Comparison of ENCODE assay signal across 9 mouse cellular contexts in the genomic region with DNA sequence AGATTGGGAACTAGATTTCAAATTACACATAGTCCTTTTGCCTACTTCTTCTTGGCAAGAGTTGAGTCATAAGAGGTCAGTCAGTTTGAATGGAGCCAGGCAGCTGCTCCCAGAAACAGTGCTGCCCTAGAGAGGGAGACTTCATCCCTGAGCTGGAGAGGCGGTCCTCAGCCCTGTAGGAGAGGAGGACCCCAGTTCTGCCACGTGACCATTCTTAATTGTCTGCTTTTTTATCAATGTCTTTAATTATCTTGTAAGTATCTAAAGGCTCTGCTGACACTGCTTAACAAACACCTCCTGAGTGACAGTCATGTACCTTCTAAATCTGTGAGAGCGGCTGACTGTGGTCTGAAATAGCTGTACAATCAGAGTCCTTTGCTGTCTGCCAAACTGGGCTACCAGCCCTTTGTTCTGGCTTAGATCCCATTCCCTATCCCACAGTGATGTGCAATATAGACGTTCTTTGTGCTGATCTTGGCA. TPM values are rescaled to one million over a fixed set of nuclear protein-coding genes. Genes with fewer than 3 reads are reported as not detected.
A peak's percentile ranks its signal among the peaks of the same experiment; 100 is the strongest.
DNase-seq lines count a peak whose midpoint lies in the region; ATAC-seq and TF ChIP-seq lines count a peak whose summit lies in the region.
"Had no signal": no experiment of that assay in that cellular context is flagged by ENCODE, and none has a peak within 500 bp of the region (broad histone marks: within the 10 kb centered on the region; RNA-seq: fewer than 3 reads in every experiment).

No protein-coding gene starts in this region.

- H3K27me3 ChIP-seq in intestine, embryonic 15.5 days (replicated peaks) = no peaks in the 10 kb centered on the region
- no peaks in the 10 kb centered on the region for H3K27me3 ChIP-seq in kidney, embryonic 16.5 days (ENCODE audit: insufficient read depth, low read length)
- H3K27me3 ChIP-seq: stomach, embryonic 15.5 days had no signal

- peak; percentile 57 for DNase-seq in gastrocnemius, adult 2 months
- DNase-seq in gastrocnemius, postnatal 36 days = no peak
- DNase-seq in urinary bladder, adult 2 months (ENCODE audit: low spot score) = peak; percentile 21
- no peak for DNase-seq in urinary bladder, postnatal 25 days (ENCODE audit: low spot score)
- DNase-seq in layer of hippocampus, adult 9-10 months (ENCODE audit: low spot score) = peak; percentile 40
- DNase-seq in MN1 (ENCODE audit: low spot score) = no peak

- no peaks in the 10 kb centered on the region for H3K36me3 ChIP-seq in intestine, embryonic 15.5 days
- no peaks in the 10 kb centered on the region for H3K36me3 ChIP-seq in kidney, embryonic 16.5 days (ENCODE audit: insufficient read depth, low read length)
- H3K36me3 ChIP-seq: stomach, embryonic 15.5 days had no signal

- peak overlapping the region; percentile 16 for H3K4me3 ChIP-seq in gastrocnemius, adult 2 months
- H3K4me3 ChIP-seq in intestine, embryonic 15.5 days (replicated peaks) = no peak overlapping the region
- no peak overlapping the region for H3K4me3 ChIP-seq in kidney, embryonic 16.5 days (ENCODE audit: low read length)
- H3K4me3 ChIP-seq: stomach, embryonic 15.5 days had no signal

- peak overlapping the region; percentile 81 for H3K27ac ChIP-seq in gastrocnemius, adult 2 months
- no peak overlapping the region for H3K27ac ChIP-seq in intestine, embryonic 15.5 days
- H3K27ac ChIP-seq in kidney, embryonic 16.5 days (ENCODE audit: low read length) = no peak overlapping the region
- H3K27ac ChIP-seq: stomach, embryonic 15.5 days had no signal

- no peak overlapping the region for H3K4me2 ChIP-seq in intestine, embryonic 15.5 days (replicated peaks)
- H3K4me2 ChIP-seq in kidney, embryonic 16.5 days (replicated peaks; ENCODE audit: low read depth, low read length) = no peak overlapping the region
- H3K4me2 ChIP-seq: stomach, embryonic 15.5 days had no signal

- no peaks in the 10 kb centered on the region for H3K9me3 ChIP-seq in intestine, embryonic 15.5 days
- H3K9me3 ChIP-seq in kidney, embryonic 16.5 days (ENCODE audit: low read length) = no peaks in the 10 kb centered on the region
- H3K9me3 ChIP-seq: stomach, embryonic 15.5 days had no signal

- ATAC-seq in intestine, embryonic 15.5 days = no peak
- ATAC-seq in kidney, embryonic 16.5 days (ENCODE audit: low FRiP score, low TSS enrichment) = no peak

- intact Hi-C loops in gastrocnemius, adult 2 months (cut with DNase I) = loop anchor here (5.0 kb wide), 1 partner anchor 40 kb away; no protein-coding TSS in a partner anchor
- intact Hi-C loops in gastrocnemius, postnatal 36 days (cut with DNase I) = loop anchor here (5.0 kb wide), 1 partner anchor 35 kb away; no protein-coding TSS in a partner anchor

- H3K4me1 ChIP-seq in intestine, embryonic 15.5 days (replicated peaks) = no peaks in the 10 kb centered on the region
- no peaks in the 10 kb centered on the region for H3K4me1 ChIP-seq in kidney, embryonic 16.5 days (ENCODE audit: insufficient read depth, low read length)
- H3K4me1 ChIP-seq: stomach, embryonic 15.5 days had no signal

- WGBS in intestine, embryonic 15.5 days = 77% methylated on average over 4 of the region's 4 CpGs
- 81% methylated on average over 4 of the region's 4 CpGs for WGBS in kidney, embryonic 16.5 days

- H3K9ac ChIP-seq in intestine, embryonic 15.5 days = no peak overlapping the region
- H3K9ac ChIP-seq in kidney, embryonic 16.5 days (replicated peaks; ENCODE audit: low read length) = no peak overlapping the region
- H3K9ac ChIP-seq: stomach, embryonic 15.5 days had no signal

- TF ChIP-seq CTCF in gastrocnemius, adult 2 months (IDR thresholded peaks at IDR 0.05) = no peak

RNA-seq across cellular contexts. Expression of gene Limd1, which starts 11.3 kb away (rescaled TPM):
- 10 to 100 TPM; 31.5 to 41.1 TPM for total RNA-seq in gastrocnemius, adult 2 months (2021)
- 10 to 100 TPM; 28.4 to 32.1 TPM for total RNA-seq in gastrocnemius, postnatal 36 days (2021)
- 27.4 and 31.9 TPM in 2 replicates for polyA plus RNA-seq in urinary bladder, adult 2 months (2012; rRNA removed)
- polyA plus RNA-seq in intestine, embryonic 15.5 days (2015; fragmentation: Nextera tagmentation; extraction: Ambion mirVana) = 51.9 and 52.3 TPM in 2 replicates
- 55.7 and 58.1 TPM in 2 replicates for polyA plus RNA-seq in kidney, embryonic 16.5 days (2015; fragmentation: Nextera tagmentation; extraction: Ambion mirVana)

Comparison
In these comparisons a context has a peak if more than half of its experiments do, and no peak if none do; other contexts are left out.
1. DNase-seq: peak in gastrocnemius, adult 2 months (single experiment), urinary bladder, adult 2 months (single experiment) and layer of hippocampus, adult 9-10 months (single experiment); none in gastrocnemius, postnatal 36 days (0 of 2), urinary bladder, postnatal 25 days (single experiment) and MN1 (single experiment).